Mouse (Mus musculus) layer of hippocampus, adult 9-11 months (tissue): ENCODE measurements around the gene Tunar.

Experiments
- DNase-seq: peaks from one replicate; pipeline ENCODE4 v3.0.0; 2022

Tunar gene

DNA sequence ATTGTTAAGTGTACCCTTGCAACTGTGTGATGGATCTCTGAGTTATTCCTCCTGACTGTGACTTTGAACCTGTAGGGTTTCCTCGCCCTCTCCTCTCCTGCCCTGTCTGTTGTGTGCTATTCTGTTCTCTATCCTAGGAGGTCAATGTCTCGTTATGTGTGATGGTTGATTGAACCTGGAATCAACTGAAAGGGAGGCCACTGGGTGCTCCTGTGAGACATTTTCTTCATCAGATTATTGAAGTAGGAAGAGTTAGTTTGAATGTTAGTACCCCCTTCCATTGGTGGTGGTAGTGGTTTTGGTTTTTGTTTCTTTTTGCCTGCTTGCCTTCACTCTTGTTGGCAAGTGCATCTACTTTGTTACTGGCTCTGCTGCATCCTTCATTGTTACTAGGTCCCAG, at the start of gene Tunar:
TSS of gene Tunar (plus strand) at position 301 of the 400 bp plus-strand sequence.
- DNase-seq: no peak

DNA sequence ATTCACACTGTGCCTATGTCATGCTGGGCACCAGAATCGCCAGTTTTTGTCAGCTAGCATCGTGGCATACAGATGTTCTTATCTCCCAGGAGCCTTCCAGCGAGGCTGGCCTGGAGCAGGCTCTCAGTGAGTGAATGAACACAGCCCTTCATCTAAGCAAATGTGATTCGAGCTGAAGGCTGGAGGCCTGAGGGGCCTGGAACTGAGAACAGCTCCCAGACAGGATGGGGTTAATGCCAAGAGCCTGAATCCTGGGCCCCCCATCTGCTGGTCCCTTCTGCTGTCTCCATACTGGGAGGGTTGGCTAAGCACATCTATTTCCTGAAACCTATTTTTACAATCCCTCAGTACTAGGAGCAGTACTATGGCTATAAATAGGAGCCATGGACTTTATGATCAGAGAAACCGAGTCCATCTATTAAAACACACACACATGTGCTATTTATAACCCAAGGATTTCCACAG, 21.1 kb upstream of the Tunar start:
- peak; percentile 12 for DNase-seq

GRCm38 (mm10) chr12:105314328-105314727, 19.3 kb upstream of the Tunar start:
- DNase-seq: no peak

GRCm38 (mm10) chr12:105322160-105322559, 11.5 kb upstream of the Tunar start:
- no peak for DNase-seq

DNA sequence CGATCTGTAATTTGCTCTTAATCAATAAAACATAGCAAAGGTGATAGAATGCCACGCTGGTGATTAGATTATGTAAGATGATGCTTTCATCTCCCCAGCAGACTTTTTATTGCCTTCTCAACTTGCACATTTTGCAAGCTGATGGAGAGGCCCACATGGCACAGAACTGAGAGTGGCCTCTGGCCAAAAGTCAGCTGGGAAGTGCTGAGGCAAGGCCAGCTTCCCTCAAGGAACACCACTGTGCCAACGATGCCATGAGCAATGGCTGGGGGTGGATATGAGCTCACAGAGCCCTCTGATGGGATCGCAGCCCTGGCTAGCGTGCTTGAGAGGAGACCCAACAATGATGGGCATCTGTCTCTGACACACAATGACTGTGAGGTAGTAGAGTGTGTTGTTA, 6.6 kb upstream of the Tunar start:
- DNase-seq: no peak

DNA sequence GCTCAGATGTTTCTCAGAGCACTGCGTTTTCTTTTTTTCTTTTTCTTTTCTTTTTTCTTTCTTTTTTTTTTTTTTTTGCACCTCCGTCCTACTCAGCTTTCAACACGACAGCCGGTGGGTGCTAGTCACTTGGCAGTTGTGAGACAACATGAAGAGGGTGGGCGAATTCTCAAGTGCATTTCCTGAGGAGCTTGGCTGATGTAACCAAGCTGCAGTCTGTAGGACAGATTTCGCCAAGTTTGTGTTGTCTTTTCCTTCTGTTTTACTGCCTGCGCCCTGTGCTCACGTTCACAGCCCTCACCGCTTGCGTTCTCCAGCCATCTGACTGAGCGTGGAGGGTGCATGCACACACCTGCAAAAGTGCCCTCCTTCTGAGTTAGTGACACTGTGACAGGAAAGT, 5.3 kb upstream of the Tunar start:
- DNase-seq: peak; percentile 85

DNA sequence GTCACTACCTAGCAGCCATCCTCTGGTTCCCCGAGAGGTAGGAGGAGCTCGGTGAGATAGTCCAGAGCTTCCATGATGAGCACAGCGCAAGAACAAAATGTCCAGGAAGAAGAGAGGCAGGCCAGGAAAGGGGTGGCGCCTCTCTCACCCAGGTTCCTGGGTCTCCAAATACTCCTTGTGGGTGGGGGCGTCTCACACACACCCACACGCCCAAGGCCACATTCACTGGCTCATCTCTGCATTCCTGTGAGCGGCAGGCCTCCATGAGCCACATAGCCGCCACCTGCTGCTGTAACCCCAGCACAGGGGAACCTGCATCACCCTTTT, 2.4 kb downstream of the Tunar start:
- peak; percentile 12 for DNase-seq

GRCm38 (mm10) chr12:105336421-105337289, 3.0 kb downstream of the Tunar start:
- peak; percentile 72 for DNase-seq

DNA sequence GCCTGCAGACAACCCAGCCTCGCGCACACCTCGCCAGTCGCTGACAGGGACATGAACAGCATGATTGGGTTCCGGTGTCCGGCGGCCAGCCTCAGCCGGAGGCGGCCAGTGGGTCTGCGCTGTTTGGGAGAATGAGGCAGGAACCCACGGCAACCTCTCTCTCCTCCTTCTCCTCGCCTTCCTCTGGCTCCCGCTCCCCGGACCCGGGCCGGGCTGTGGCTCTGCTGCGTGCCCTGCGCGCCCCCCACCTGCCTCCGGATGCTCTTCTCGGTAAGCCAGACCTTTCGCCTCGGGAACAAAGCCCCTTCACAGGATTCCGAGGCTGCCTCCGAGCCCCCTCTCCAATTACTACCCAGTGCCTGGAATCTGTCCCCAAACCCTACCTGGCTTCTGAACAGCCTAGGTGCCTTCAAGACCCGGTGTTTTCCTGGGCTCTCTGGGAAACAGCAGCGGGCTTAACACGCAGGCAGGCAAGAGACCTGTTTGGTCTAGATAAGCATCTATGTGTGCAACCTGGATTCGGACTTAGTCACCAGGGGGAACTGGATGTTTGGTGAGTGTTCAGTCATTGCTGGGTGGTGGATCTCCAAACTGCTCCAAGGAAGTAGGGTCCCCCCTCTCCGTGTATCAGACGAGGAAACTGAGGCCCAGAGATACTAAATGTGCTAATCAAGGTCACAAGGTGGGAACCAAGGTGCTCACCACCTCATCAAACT, 3.8 kb downstream of the Tunar start:
- DNase-seq: no peak

GRCm38 (mm10) chr12:105338256-105338977, 4.7 kb downstream of the Tunar start:
- DNase-seq: no peak

DNA sequence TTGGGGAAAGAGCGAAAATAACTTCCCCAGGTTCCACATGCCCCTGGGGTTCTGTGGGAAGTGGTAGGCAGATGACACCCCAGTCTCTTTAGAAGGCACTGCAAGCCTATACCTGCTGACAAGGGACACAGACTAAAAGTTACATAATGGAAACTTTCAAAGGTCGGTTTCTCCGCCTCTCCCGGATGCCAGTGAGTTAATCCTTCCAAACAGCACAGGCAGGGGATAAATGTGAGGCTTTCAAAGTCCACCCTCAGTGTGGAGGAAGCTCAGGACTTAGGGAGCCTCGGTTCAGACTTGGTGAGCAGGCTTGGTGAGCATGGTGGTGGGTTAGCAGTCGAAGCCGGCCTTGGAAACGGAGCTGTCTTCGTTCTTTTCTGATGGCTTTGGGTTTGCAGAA, 7.9 kb downstream of the Tunar start:
- no peak for DNase-seq

- DNase-seq: no peak
These were observed 10.8 kb downstream of the Tunar start for GRCm38 (mm10) chr12:105344460-105344859.

GRCm38 (mm10) chr12:105346861-105347260, 13.2 kb downstream of the Tunar start:
- no peak for DNase-seq

DNA sequence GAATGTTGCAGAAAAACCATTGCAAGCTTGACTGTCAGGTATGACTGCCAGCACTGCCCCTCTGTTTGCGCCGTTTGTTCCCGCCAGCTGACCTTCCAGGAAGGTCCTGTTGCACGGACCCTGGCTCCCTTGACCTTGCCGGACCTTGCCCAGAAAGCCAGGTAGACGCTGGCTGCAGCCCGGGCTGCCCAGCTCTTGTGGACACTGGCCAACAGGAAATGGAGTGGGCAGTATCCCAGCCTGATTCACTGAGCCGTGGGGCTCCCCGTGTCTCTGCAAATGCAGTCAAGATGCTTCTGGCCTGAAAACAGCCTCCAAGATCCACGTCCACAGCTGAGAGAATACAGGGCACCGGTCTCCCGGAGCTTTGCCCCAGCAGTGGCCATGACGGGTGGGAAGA, 13.6 kb downstream of the Tunar start:
- no peak for DNase-seq

- DNase-seq: peak; percentile 75
These were observed 20.6 kb downstream of the Tunar start for GRCm38 (mm10) chr12:105354266-105354665.

GRCm38 (mm10) chr12:105354772-105355171, 21.1 kb downstream of the Tunar start:
- DNase-seq: no peak

DNA sequence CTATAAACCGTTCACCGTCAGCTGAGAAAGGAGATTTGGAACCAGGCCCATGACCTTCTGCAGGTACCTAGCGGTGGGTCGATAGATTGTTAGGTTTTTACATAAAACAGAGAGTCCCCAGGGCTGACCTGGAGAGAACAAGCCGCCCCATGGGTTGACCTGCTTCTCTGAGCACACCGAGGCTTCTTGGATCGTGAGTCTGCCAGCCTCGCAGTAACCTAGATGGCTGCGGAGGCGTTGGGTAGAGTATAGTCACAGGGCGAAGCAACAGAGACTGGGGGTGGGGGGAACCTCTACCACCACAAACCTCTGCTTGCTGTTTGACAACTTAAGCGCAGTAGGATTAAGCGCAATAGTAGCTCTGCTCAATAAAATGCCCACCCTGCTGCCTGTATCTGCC, 23.1 kb downstream of the Tunar start:
- no peak for DNase-seq

DNA sequence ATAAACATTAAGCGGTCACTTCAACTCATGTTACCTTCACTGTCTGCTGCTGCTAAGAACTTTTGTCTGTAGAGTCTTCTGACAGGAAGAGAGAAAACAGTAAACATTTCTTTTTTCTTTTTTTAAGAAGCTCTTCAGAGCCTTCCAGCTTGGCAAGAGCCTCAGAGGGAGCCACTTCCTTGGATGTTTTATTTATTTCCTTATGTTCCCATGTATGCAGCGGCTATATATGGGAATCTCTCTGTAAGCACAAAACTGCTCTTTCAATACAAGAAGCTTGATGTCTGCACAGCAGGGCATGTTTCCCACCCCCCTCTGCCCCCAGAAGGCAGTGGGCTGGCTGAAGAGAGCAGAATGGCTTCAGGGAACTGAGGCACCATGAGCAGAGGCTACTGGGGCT, 30.0 kb downstream of the Tunar start:
- no peak for DNase-seq

DNA sequence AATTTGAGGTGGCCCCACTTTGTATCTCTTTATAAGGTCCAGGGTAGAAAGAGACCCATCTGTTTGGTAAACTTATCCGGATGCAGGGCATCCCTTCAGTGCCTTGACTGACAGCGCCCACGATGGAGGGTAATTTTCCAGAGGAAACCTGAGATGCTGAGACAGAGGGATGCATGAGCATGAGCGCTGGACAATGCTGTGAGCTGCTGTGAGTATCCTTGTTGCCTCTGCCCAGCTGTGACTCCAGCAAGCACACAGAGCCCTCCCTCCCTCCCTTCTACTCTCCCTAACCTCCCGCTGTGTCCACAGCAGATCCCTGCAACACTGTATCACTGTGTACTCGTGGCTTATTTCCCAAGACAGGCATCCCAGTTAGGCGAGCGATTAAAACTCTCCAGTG, 40.9 kb downstream of the Tunar start:
- DNase-seq: no peak

DNA sequence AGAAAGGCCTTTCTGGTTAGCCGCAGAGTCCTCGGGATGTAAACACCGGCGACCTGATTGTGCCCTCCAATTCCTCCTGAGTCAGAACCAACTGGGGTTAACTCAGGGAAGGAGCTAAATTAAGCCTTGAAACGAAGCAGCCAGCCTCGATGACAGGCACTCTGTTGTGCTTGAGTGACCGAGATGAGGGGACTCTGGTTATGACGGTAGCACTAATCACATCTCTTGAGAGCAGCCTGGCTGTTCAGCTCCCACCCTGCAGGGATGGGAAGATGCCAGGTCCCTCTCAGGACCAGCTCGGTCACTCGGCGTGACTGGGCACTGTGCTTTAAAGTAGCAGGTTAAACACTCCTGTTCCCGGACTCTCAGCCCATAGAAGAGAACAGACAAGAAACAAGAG, 43.3 kb downstream of the Tunar start:
- DNase-seq: no peak

GRCm38 (mm10) chr12:105382733-105383132, 49.1 kb downstream of the Tunar start:
- DNase-seq: no peak

GRCm38 (mm10) chr12:105394671-105395070, 61.0 kb downstream of the Tunar start:
- DNase-seq: peak; percentile 19

GRCm38 (mm10) chr12:105398172-105398571, 64.5 kb downstream of the Tunar start:
- no peak for DNase-seq

DNA sequence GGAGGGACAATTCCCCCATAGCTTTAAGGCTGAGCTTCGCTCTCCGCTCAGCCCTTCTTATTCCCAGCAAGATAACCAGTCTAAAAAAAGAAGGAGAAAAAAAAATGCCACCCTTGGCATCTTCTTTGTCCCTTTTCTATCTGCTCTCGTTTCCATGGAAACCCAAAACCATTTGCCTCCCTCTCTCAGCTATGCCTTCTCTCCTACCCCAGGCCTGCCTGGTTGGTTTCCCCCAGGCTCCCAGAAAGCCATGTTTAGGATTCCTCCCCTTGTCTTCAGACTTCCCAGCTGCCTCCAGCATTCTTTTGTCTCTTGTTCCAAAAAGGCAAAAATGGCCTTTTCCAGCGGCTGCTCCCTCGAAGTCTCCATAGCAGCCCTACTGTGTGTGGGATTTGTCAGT, 70.1 kb downstream of the Tunar start:
- peak; percentile 26 for DNase-seq
